Mouse (Mus musculus) heart, postnatal 0 days (tissue): ENCODE data around the gene Sdk2. TPM values are rescaled to one million over a fixed set of nuclear protein-coding genes. Genes with fewer than 3 reads are reported as not detected.

ENCODE experiments used
- ATAC-seq: fragments of 200-750 bp; cut with Nextera tagmentation; 2 replicates; pipeline ENCODE4 v1.8.0; 2017; ENCODE audit warnings: low read depth, moderate number of reproducible peaks, moderate library complexity; ENCODE audit not compliant: insufficient read depth
- DNase-seq: peaks from one replicate; pipeline ENCODE4 v3.0.0-alpha.2; 2016; ENCODE audit warnings: low spot score
- H3K27ac ChIP-seq: fragments of 300-500 bp; sonication (generic); 2 replicates; pipeline ENCODE4 v1.5.1; 2014; ENCODE audit warnings: low read depth, mild to moderate bottlenecking
- H3K27me3 ChIP-seq: fragments of 300-500 bp; sonication (generic); 2 replicates; pipeline ENCODE4 v1.6.1; 2014; ENCODE audit warnings: low read length, mixed read lengths; ENCODE audit not compliant: control insufficient read depth, insufficient read depth
- H3K36me3 ChIP-seq: fragments of 300-500 bp; sonication (generic); replicated peaks from 2 replicates; pipeline ENCODE4 v1.6.1; 2014; ENCODE audit warnings: low read length, mixed read lengths; ENCODE audit not compliant: control insufficient read depth, insufficient read depth
- H3K4me1 ChIP-seq: fragments of 300-500 bp; sonication (generic); 2 replicates; pipeline ENCODE4 v1.6.1; 2014; ENCODE audit warnings: antibody characterized with exemption; ENCODE audit not compliant: control insufficient read depth, insufficient read depth
- H3K4me2 ChIP-seq: fragments of 300-500 bp; sonication (generic); 2 replicates; pipeline ENCODE4 v1.6.1; 2014; ENCODE audit warnings: low read depth, mild to moderate bottlenecking, low read length, moderate library complexity
- H3K4me3 ChIP-seq: fragments of 300-500 bp; sonication (generic); 2 replicates; pipeline ENCODE4 v1.5.1; 2014; ENCODE audit warnings: low read depth, low read length
- H3K9ac ChIP-seq: fragments of 300-500 bp; sonication (generic); replicated peaks from 2 replicates; pipeline ENCODE4 v1.6.1; 2014; ENCODE audit warnings: low read depth, low read length, mixed read lengths
- H3K9me3 ChIP-seq: fragments of 300-500 bp; sonication (generic); replicated peaks from 2 replicates; pipeline ENCODE4 v1.6.1; 2016; ENCODE audit warnings: low read length; ENCODE audit not compliant: control insufficient read depth
- CTCF ChIP-seq: IDR thresholded peaks from 2 replicates; pipeline ENCODE4 v1.5.1; 2016; ENCODE audit warnings: antibody characterized with exemption, control low read depth, low read depth
- EP300 ChIP-seq: IDR thresholded peaks from 2 replicates; pipeline ENCODE4 v1.6.1; 2016; ENCODE audit warnings: antibody characterized with exemption, low read depth
- WGBS: fragments of 180-500 bp; shearing (Covaris S2); extraction: QIAGEN DNeasy Blood & Tissue Kit; methylation state at CpG from one replicate; pipeline ENCODE4 v1.1.7; 2014; 5-methylcytosine and 5-hydroxymethylcytosine counted together
- polyA plus RNA-seq: library from polyadenylated mRNA; unstranded; fragments of >200 nt; fragmentation: Nextera tagmentation; extraction: Ambion mirVana; gene quantifications from 2 replicates; pipeline ENCODE4 v1.2.1, GENCODE M21; 2015
- total RNA-seq: library from RNA; depleted of rRNA; stranded (reverse); fragments of >200 nt; gene quantifications from 2 replicates; pipeline ENCODE4 v1.2.3, GENCODE M21; 2014; ENCODE audit warnings: low replicate concordance

The Sdk2 gene
- total and polyA plus RNA-seq, 2 experiments from 2014 or later, result 0.27 to 1.9 TPM

GRCm38 (mm10) chr11:113898671-113899070 lies 168.2 kb downstream of the Sdk2 start:
- TF ChIP-seq CTCF (no peak), EP300 (no peak)
- DNase-seq, result no peak
- 42% methylated on average over 7 of the region's 7 CpGs for WGBS
- Histone ChIP-seq H3K9ac (no peak overlapping the region), H3K9me3 (no peaks in the 10 kb centered on the region), H3K4me3 (no peak overlapping the region), H3K27ac (no peak overlapping the region), H3K4me1 (no peaks in the 10 kb centered on the region), H3K36me3 (no peaks in the 10 kb centered on the region), H3K27me3 (no peaks in the 10 kb centered on the region), H3K4me2 (no peak overlapping the region)
- no peak for ATAC-seq

GRCm38 (mm10) chr11:113896006-113896405 lies 170.8 kb downstream of the Sdk2 start:
- no peak overlapping the region for H3K4me2 ChIP-seq
- TF ChIP-seq CTCF, result no peak
- no peak for TF ChIP-seq EP300
- H3K27me3 ChIP-seq, result no peaks in the 10 kb centered on the region
- ATAC-seq, result no peak
- no peak overlapping the region for H3K27ac ChIP-seq
- 79% methylated on average over 5 of the region's 5 CpGs for WGBS
- H3K9ac ChIP-seq, result no peak overlapping the region
- H3K4me3 ChIP-seq, result no peak overlapping the region
- no peak for DNase-seq
- no peaks in the 10 kb centered on the region for H3K36me3 ChIP-seq
- no peaks in the 10 kb centered on the region for H3K9me3 ChIP-seq
- no peaks in the 10 kb centered on the region for H3K4me1 ChIP-seq

- H3K4me3 ChIP-seq, result no peak overlapping the region
- no peaks in the 10 kb centered on the region for H3K27me3 ChIP-seq
- WGBS, result 84% methylated on average over 6 of the region's 6 CpGs
- ATAC-seq (no peak), DNase-seq (no peak)
- H3K36me3 ChIP-seq, result no peaks in the 10 kb centered on the region
- H3K9me3 ChIP-seq, result no peaks in the 10 kb centered on the region
- no peaks in the 10 kb centered on the region for H3K4me1 ChIP-seq
- H3K4me2 ChIP-seq, result no peak overlapping the region
- no peak overlapping the region for H3K27ac ChIP-seq
- no peak overlapping the region for H3K9ac ChIP-seq
- TF ChIP-seq EP300 (no peak), CTCF (no peak)
Measured at GRCm38 (mm10) chr11:113892924-113893323, 173.9 kb downstream of the Sdk2 start.

- Histone ChIP-seq H3K27ac (no peak overlapping the region), H3K4me3 (no peak overlapping the region), H3K36me3 (no peaks in the 10 kb centered on the region), H3K9me3 (no peaks in the 10 kb centered on the region), H3K4me1 (no peaks in the 10 kb centered on the region), H3K27me3 (no peaks in the 10 kb centered on the region), H3K9ac (no peak overlapping the region), H3K4me2 (no peak overlapping the region)
- TF ChIP-seq EP300 (no peak), CTCF (no peak)
- ATAC-seq (no peak), DNase-seq (no peak)
- WGBS, result 59% methylated on average over 6 of the region's 6 CpGs
Measured at GRCm38 (mm10) chr11:113892067-113892466, 174.8 kb downstream of the Sdk2 start.

GRCm38 (mm10) chr11:113888156-113888750 lies 178.6 kb downstream of the Sdk2 start:
- no peak for ATAC-seq
- DNase-seq, result no peak
- H3K36me3 ChIP-seq, result no peaks in the 10 kb centered on the region
- TF ChIP-seq CTCF (no peak), EP300 (no peak)
- 84% methylated on average over 5 of the region's 5 CpGs for WGBS
- no peak overlapping the region for H3K4me2 ChIP-seq
- H3K27ac ChIP-seq, result no peak overlapping the region
- H3K4me1 ChIP-seq, result no peaks in the 10 kb centered on the region
- H3K4me3 ChIP-seq, result no peak overlapping the region
- no peaks in the 10 kb centered on the region for H3K9me3 ChIP-seq
- no peak overlapping the region for H3K9ac ChIP-seq
- H3K27me3 ChIP-seq, result no peaks in the 10 kb centered on the region

GRCm38 (mm10) chr11:113886299-113886698 lies 180.5 kb downstream of the Sdk2 start:
- 33% methylated on average over 7 of the region's 7 CpGs for WGBS
- Histone ChIP-seq H3K9ac (no peak overlapping the region), H3K4me1 (no peaks in the 10 kb centered on the region), H3K36me3 (no peaks in the 10 kb centered on the region), H3K4me2 (no peak overlapping the region), H3K27me3 (no peaks in the 10 kb centered on the region), H3K9me3 (no peaks in the 10 kb centered on the region), H3K4me3 (no peak overlapping the region), H3K27ac (no peak overlapping the region)
- TF ChIP-seq CTCF, result no peak
- TF ChIP-seq EP300, result no peak
- DNase-seq (no peak), ATAC-seq (no peak; the same call in 1 of the 2 replicates)
